Mouse (Mus musculus) gastrocnemius, postnatal 14 days (tissue): ENCODE results near the gene Myo15b. TPM values are rescaled to one million over a fixed set of nuclear protein-coding genes. Genes with fewer than 3 reads are reported as not detected.
A peak's percentile ranks its signal among the peaks of the same experiment; 100 is the strongest.

Experiments used
- DNase-seq: peaks from one replicate; pipeline ENCODE4 v3.0.0; 2021; ENCODE audit warnings: mixed read lengths
- intact Hi-C: fragments of 180-260 bp; cut with DNase I; formaldehyde crosslinking; loops from one replicate; pipeline ENCODE4 v1.15.1; 2025; ENCODE audit warnings: low total_unique reads
- long read RNA-seq, 2 experiments: library from polyadenylated mRNA; stranded (forward); transcript quantifications; one replicate each; pipeline ENCODE4 v2.0.0; 2021
- total RNA-seq, 2 experiments: library from RNA; stranded (reverse); gene quantifications; 2 replicates each; pipeline ENCODE4 v1.2.3; 2021

The Myo15b gene
- total RNA-seq, result under 1 TPM in 1 of 2 experiments, not detected in 1; 0.09 TPM
- long read RNA-seq, experiment 1, result 0 reads
- long read RNA-seq, experiment 2, result 0 reads

- intact Hi-C loops, result no loop called here
- DNase-seq, result no peak
Observed at GRCm38 (mm10) chr11:115858354-115858753, at the start of gene Myo15b. Myo15b (plus strand) TSS chr11:115858406.

- intact Hi-C loops, result no loop called here
- DNase-seq, result no peak
Observed at GRCm38 (mm10) chr11:115808696-115809310, 49.4 kb upstream of the Myo15b start.

- no peak for DNase-seq
- intact Hi-C loops, result no loop called here
Observed at GRCm38 (mm10) chr11:115809311-115809781, 48.9 kb upstream of the Myo15b start.

- DNase-seq, result no peak
- intact Hi-C loops, result loop anchor here (10.0 kb wide), 1 partner anchor 166 kb away; no protein-coding TSS in a partner anchor
Observed at GRCm38 (mm10) chr11:115810377-115810776, 47.8 kb upstream of the Myo15b start.

- DNase-seq, result no peak
- intact Hi-C loops, result loop anchor here (10.0 kb wide), 1 partner anchor 167 kb away; no protein-coding TSS in a partner anchor
Observed at GRCm38 (mm10) chr11:115811381-115812093, 46.7 kb upstream of the Myo15b start.

GRCm38 (mm10) chr11:115812095-115812494, 46.1 kb upstream of the Myo15b start:
- no peak for DNase-seq
- intact Hi-C loops, result loop anchor here (10.0 kb wide), 1 partner anchor 167 kb away; no protein-coding TSS in a partner anchor

GRCm38 (mm10) chr11:115812533-115813420, 45.4 kb upstream of the Myo15b start:
- no peak for DNase-seq
- intact Hi-C loops, result loop anchor here (10.0 kb wide), 1 partner anchor 168 kb away; no protein-coding TSS in a partner anchor

- DNase-seq, result peak; percentile 97
- intact Hi-C loops, result loop anchor here (2.0 to 10.0 kb wide), 2 partner anchors 91 to 169 kb away; no protein-coding TSS in a partner anchor
Observed at GRCm38 (mm10) chr11:115813507-115814296, 44.5 kb upstream of the Myo15b start, which contains the start of gene Caskin2. Caskin2 (minus strand) TSS chr11:115813639.

- intact Hi-C loops, result loop anchor here (2.0 to 10.0 kb wide), 2 partner anchors 92 to 170 kb away; no protein-coding TSS in a partner anchor
Observed at GRCm38 (mm10) chr11:115814605-115815450, 43.4 kb upstream of the Myo15b start, which contains the start of gene Tsen54. Tsen54 (plus strand) TSS chr11:115814724.

GRCm38 (mm10) chr11:115817331-115817730, 40.9 kb upstream of the Myo15b start:
- intact Hi-C loops, result loop anchor here (10.0 kb wide), 1 partner anchor 173 kb away; no protein-coding TSS in a partner anchor
- DNase-seq, result no peak

More at GRCm38 (mm10) chr11:115814605-115815450, 43.4 kb upstream of the Myo15b start, which contains the start of gene Tsen54:
- peak; percentile 87 for DNase-seq

GRCm38 (mm10) chr11:115819915-115820623, 38.1 kb upstream of the Myo15b start:
- intact Hi-C loops, result loop anchor here (10.0 kb wide), 1 partner anchor 175 kb away; no protein-coding TSS in a partner anchor
- no peak for DNase-seq

GRCm38 (mm10) chr11:115821001-115821400, 37.2 kb upstream of the Myo15b start:
- intact Hi-C loops, result no loop called here
- DNase-seq, result no peak

- DNase-seq, result peak; percentile 86
- intact Hi-C loops, result no loop called here
Observed at GRCm38 (mm10) chr11:115823774-115824740, 34.1 kb upstream of the Myo15b start, which contains the start of gene Llgl2. Llgl2 (plus strand) TSS chr11:115824049.

- intact Hi-C loops, result no loop called here
- no peak for DNase-seq
Observed at GRCm38 (mm10) chr11:115824813-115825212, 33.4 kb upstream of the Myo15b start.

- DNase-seq, result no peak
- intact Hi-C loops, result no loop called here
Observed at GRCm38 (mm10) chr11:115826487-115826886, 31.7 kb upstream of the Myo15b start.

GRCm38 (mm10) chr11:115827624-115828023, 30.6 kb upstream of the Myo15b start:
- no peak for DNase-seq
- intact Hi-C loops, result no loop called here
